24 mouse cellular contexts compared by ENCODE assay signal in the genomic region with DNA sequence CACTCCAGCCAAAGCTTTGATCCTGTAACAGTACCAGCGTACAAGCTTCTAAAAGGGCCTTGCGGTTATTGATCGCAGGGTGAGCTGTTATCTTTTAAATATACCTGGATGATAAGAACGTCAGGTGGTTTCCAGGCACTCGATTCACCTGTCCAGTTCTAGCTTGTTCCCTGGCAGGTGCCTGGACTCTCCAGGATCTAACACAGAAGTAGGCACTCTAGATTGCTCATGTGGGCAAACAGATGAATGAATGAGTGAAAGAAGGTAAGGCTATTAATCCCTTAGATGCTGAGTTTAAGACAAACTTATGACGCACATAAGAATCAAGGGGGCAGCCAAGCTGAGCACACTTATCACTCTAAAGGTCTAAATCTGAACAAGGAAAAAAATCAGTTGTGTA.
DNase-seq lines count a peak whose midpoint lies in the region; ATAC-seq and TF ChIP-seq lines count a peak whose summit lies in the region.
"Had no signal": no experiment of that assay in that cellular context is flagged by ENCODE, and none has a peak within 500 bp of the region (broad histone marks: within the 10 kb centered on the region; RNA-seq: fewer than 3 reads in every experiment).

No protein-coding gene starts in this region.

- peaks cover 22% of the 10 kb centered on the region for H3K4me1 ChIP-seq in heart, adult 2 months (ENCODE audit: control insufficient read depth, insufficient read depth, low read length)
- H3K4me1 ChIP-seq in lung, postnatal 0 days (ENCODE audit: insufficient read depth, low read depth, low read length): no peaks in the 10 kb centered on the region; the same call in 1 of the 2 replicates
- peaks cover 5% of the 10 kb centered on the region; the same call in 1 of the 2 replicates for H3K4me1 ChIP-seq in intestine, embryonic 16.5 days (ENCODE audit: control insufficient read depth, insufficient read depth, low read length)
- H3K4me1 ChIP-seq in stomach, embryonic 16.5 days (ENCODE audit: control insufficient read depth, insufficient read depth, low read length): 0 out of 2 replicates have a peak, but pooled peaks cover 3% of the 10 kb centered on the region
- H3K4me1 ChIP-seq in thymus, adult 2 months (replicated peaks; ENCODE audit: control insufficient read depth, insufficient read depth, low read length): peaks cover 8% of the 10 kb centered on the region; the same call in 1 of the 2 replicates
- H3K4me1 ChIP-seq: embryonic facial prominence, embryonic 15.5 days; forebrain, embryonic 15.5 days; hindbrain, embryonic 13.5 days; neural tube, embryonic 15.5 days had no signal

- H3K4me2 ChIP-seq in lung, postnatal 0 days (replicated peaks; ENCODE audit: low read depth, low read length): no peak overlapping the region
- no peak overlapping the region for H3K4me2 ChIP-seq in intestine, embryonic 16.5 days (ENCODE audit: low read depth, low read length)
- no peak overlapping the region for H3K4me2 ChIP-seq in stomach, embryonic 16.5 days (ENCODE audit: low read depth, low read length)
- H3K4me2 ChIP-seq: embryonic facial prominence, embryonic 15.5 days; forebrain, embryonic 15.5 days; heart, embryonic 13.5 days; hindbrain, embryonic 13.5 days; kidney, embryonic 15.5 days; liver, embryonic 11.5 days; lung, embryonic 14.5 days; midbrain, embryonic 11.5 days; neural tube, embryonic 15.5 days had no signal

- no peak for DNase-seq in heart, adult 2 months
- no peak for DNase-seq in heart, postnatal 36 days
- DNase-seq in lung, postnatal 0 days (ENCODE audit: low spot score): peak; percentile 85
- no peak for DNase-seq in lung, postnatal 4 days
- DNase-seq in thymus, adult 2 months: no peak
- DNase-seq in embryo, embryonic 9.5 days (ENCODE audit: extremely low spot score): no peak
- DNase-seq: adrenal gland, postnatal 14 days; cerebellum, adult 2 months; gastrocnemius, postnatal 25 days; heart, adult 18-20 months; heart, postnatal 14 days; kidney, postnatal 4 days; lung, embryonic 14.5 days had no signal

- peaks cover 22% of the 10 kb centered on the region for H3K36me3 ChIP-seq in heart, adult 2 months (ENCODE audit: control insufficient read depth, insufficient read depth, low read length)
- H3K36me3 ChIP-seq in lung, postnatal 0 days (ENCODE audit: insufficient read depth, low read length): no peaks in the 10 kb centered on the region
- no peaks in the 10 kb centered on the region for H3K36me3 ChIP-seq in intestine, embryonic 16.5 days (ENCODE audit: control insufficient read depth, insufficient read depth, low read length)
- H3K36me3 ChIP-seq in stomach, embryonic 16.5 days (ENCODE audit: control insufficient read depth, insufficient read depth, low read length): no peaks in the 10 kb centered on the region
- H3K36me3 ChIP-seq in thymus, adult 2 months (ENCODE audit: control insufficient read depth, insufficient read depth, low read length): no peaks in the 10 kb centered on the region
- H3K36me3 ChIP-seq: embryonic facial prominence, embryonic 15.5 days; forebrain, embryonic 15.5 days; heart, embryonic 13.5 days; hindbrain, embryonic 13.5 days; kidney, embryonic 15.5 days; limb, embryonic 10.5 days; neural tube, embryonic 15.5 days had no signal

- TF ChIP-seq POLR2A in heart, adult 2 months (IDR thresholded peaks at IDR 0.05; ENCODE audit: insufficient read depth, low read depth, low read length): no peak
- TF ChIP-seq POLR2A in thymus, adult 2 months (IDR thresholded peaks at IDR 0.05; ENCODE audit: control insufficient read depth, extremely low read depth, insufficient read depth, low read length, poor library complexity): no peak

- H3K9ac ChIP-seq in heart, adult 2 months (ENCODE audit: low read depth, low read length): no peak overlapping the region
- H3K9ac ChIP-seq in lung, postnatal 0 days (replicated peaks; ENCODE audit: low read depth): no peak overlapping the region
- no peak overlapping the region for H3K9ac ChIP-seq in intestine, embryonic 16.5 days (ENCODE audit: low read depth, low read length)
- H3K9ac ChIP-seq in stomach, embryonic 16.5 days (ENCODE audit: low read length): no peak overlapping the region
- H3K9ac ChIP-seq: embryonic facial prominence, embryonic 15.5 days; forebrain, embryonic 15.5 days; heart, embryonic 13.5 days; hindbrain, embryonic 13.5 days; kidney, embryonic 15.5 days; lung, embryonic 14.5 days; neural tube, embryonic 15.5 days had no signal

- TF ChIP-seq EP300 in heart, adult 2 months (IDR thresholded peaks at IDR 0.05; ENCODE audit: insufficient read depth, low read depth, low read length): no peak
- TF ChIP-seq EP300 in lung, postnatal 0 days (IDR thresholded peaks at IDR 0.05): peak; percentile 87

- H3K27me3 ChIP-seq in heart, adult 2 months (ENCODE audit: control insufficient read depth, insufficient read depth, low read length): no peaks in the 10 kb centered on the region
- no peaks in the 10 kb centered on the region for H3K27me3 ChIP-seq in lung, postnatal 0 days (replicated peaks; ENCODE audit: insufficient read depth, low read length)
- H3K27me3 ChIP-seq in intestine, embryonic 16.5 days (replicated peaks; ENCODE audit: control insufficient read depth, insufficient read depth, low read length): no peaks in the 10 kb centered on the region
- no peaks in the 10 kb centered on the region for H3K27me3 ChIP-seq in stomach, embryonic 16.5 days (ENCODE audit: control insufficient read depth, insufficient read depth, low read length)
- no peaks in the 10 kb centered on the region for H3K27me3 ChIP-seq in thymus, adult 2 months (ENCODE audit: control insufficient read depth, insufficient read depth, low read length)
- H3K27me3 ChIP-seq: forebrain, embryonic 15.5 days; heart, embryonic 13.5 days; kidney, embryonic 15.5 days; neural tube, embryonic 15.5 days had no signal

- ATAC-seq in lung, postnatal 0 days: peak; percentile 57
- peak; percentile 74 for ATAC-seq in intestine, embryonic 16.5 days
- peak; percentile 71 for ATAC-seq in stomach, embryonic 16.5 days (ENCODE audit: insufficient read depth, low FRiP score)
- ATAC-seq: forebrain, embryonic 15.5 days had no signal

- 93% methylated on average over 6 of the region's 6 CpGs for WGBS in heart, adult 2 months
- WGBS in lung, postnatal 0 days: 54% methylated on average over 6 of the region's 6 CpGs
- WGBS in intestine, embryonic 16.5 days: 74% methylated on average over 6 of the region's 6 CpGs
- WGBS in stomach, embryonic 16.5 days: 66% methylated on average over 6 of the region's 6 CpGs
- WGBS in thymus, adult 2 months: 97% methylated on average over 6 of the region's 6 CpGs

- H3K9me3 ChIP-seq in lung, postnatal 0 days (ENCODE audit: low read length): no peaks in the 10 kb centered on the region
- no peaks in the 10 kb centered on the region for H3K9me3 ChIP-seq in intestine, embryonic 16.5 days (ENCODE audit: control insufficient read depth, low read length)
- H3K9me3 ChIP-seq in stomach, embryonic 16.5 days (replicated peaks; ENCODE audit: control insufficient read depth, low read length): no peaks in the 10 kb centered on the region
- H3K9me3 ChIP-seq: embryonic facial prominence, embryonic 15.5 days; forebrain, embryonic 15.5 days; heart, embryonic 13.5 days; hindbrain, embryonic 13.5 days; kidney, embryonic 15.5 days; limb, embryonic 10.5 days; neural tube, embryonic 15.5 days had no signal

- H3K4me3 ChIP-seq in heart, adult 2 months: no peak overlapping the region
- no peak overlapping the region for H3K4me3 ChIP-seq in lung, postnatal 0 days (ENCODE audit: low read depth, low read length)
- H3K4me3 ChIP-seq in intestine, embryonic 16.5 days (ENCODE audit: low read length): no peak overlapping the region
- no peak overlapping the region for H3K4me3 ChIP-seq in stomach, embryonic 16.5 days (replicated peaks; ENCODE audit: low read length)
- H3K4me3 ChIP-seq in thymus, adult 2 months (ENCODE audit: control insufficient read depth, insufficient read depth, low read length): no peak overlapping the region
- H3K4me3 ChIP-seq: embryonic facial prominence, embryonic 15.5 days; forebrain, embryonic 15.5 days; heart, embryonic 13.5 days; hindbrain, embryonic 13.5 days; kidney, embryonic 15.5 days; limb, embryonic 10.5 days; neural tube, embryonic 15.5 days had no signal

- H3K79me2 ChIP-seq in heart, adult 2 months (replicated peaks; ENCODE audit: control insufficient read depth, insufficient read depth, low read length): peaks cover 5% of the 10 kb centered on the region

- intact Hi-C loops in heart, adult 2 months (cut with DNase I): no loop called here
- intact Hi-C loops in heart, postnatal 36 days (cut with DNase I): no loop called here

- peak overlapping the region; percentile 75 for H3K27ac ChIP-seq in heart, adult 2 months
- H3K27ac ChIP-seq in lung, postnatal 0 days (ENCODE audit: low read length): peak overlapping the region; percentile 74; the same call in 1 of the 2 replicates
- H3K27ac ChIP-seq in intestine, embryonic 16.5 days (ENCODE audit: low read length): no peak overlapping the region
- H3K27ac ChIP-seq in stomach, embryonic 16.5 days (ENCODE audit: low read length): no peak overlapping the region
- H3K27ac ChIP-seq in thymus, adult 2 months (ENCODE audit: control insufficient read depth, insufficient read depth, low read length): no peak overlapping the region
- H3K27ac ChIP-seq: embryonic facial prominence, embryonic 15.5 days; forebrain, embryonic 15.5 days; heart, embryonic 13.5 days; hindbrain, embryonic 13.5 days; limb, embryonic 10.5 days; neural tube, embryonic 15.5 days had no signal

- TF ChIP-seq CTCF in heart, adult 2 months (IDR thresholded peaks at IDR 0.05): no peak
- TF ChIP-seq CTCF in lung, postnatal 0 days (IDR thresholded peaks at IDR 0.05): no peak
- TF ChIP-seq CTCF in thymus, adult 2 months (IDR thresholded peaks at IDR 0.05; ENCODE audit: borderline replicate concordance, control insufficient read depth, extremely low read depth, insufficient read depth, low read length, poor library complexity): no peak

Comparison
In these comparisons a context has a peak if more than half of its experiments do, and no peak if none do; other contexts are left out.
1. H3K27ac ChIP-seq: peak in heart, adult 2 months (single experiment) and lung, postnatal 0 days (single experiment); none in intestine, embryonic 16.5 days (single experiment), stomach, embryonic 16.5 days (single experiment) and thymus, adult 2 months (single experiment).
2. Peak in every context shown above with its lines, with median percentiles within 50 percentile points of each other: ATAC-seq.